Mouse (Mus musculus) right cerebral cortex, postnatal 14 days (tissue): Measurements from ENCODE around the gene Ctu2.
A peak's percentile ranks its signal among the peaks of the same experiment; 100 is the strongest.

Experiments used
- DNase-seq: peaks from one replicate; pipeline ENCODE4 v3.0.0; 2022

The Ctu2 gene

DNA sequence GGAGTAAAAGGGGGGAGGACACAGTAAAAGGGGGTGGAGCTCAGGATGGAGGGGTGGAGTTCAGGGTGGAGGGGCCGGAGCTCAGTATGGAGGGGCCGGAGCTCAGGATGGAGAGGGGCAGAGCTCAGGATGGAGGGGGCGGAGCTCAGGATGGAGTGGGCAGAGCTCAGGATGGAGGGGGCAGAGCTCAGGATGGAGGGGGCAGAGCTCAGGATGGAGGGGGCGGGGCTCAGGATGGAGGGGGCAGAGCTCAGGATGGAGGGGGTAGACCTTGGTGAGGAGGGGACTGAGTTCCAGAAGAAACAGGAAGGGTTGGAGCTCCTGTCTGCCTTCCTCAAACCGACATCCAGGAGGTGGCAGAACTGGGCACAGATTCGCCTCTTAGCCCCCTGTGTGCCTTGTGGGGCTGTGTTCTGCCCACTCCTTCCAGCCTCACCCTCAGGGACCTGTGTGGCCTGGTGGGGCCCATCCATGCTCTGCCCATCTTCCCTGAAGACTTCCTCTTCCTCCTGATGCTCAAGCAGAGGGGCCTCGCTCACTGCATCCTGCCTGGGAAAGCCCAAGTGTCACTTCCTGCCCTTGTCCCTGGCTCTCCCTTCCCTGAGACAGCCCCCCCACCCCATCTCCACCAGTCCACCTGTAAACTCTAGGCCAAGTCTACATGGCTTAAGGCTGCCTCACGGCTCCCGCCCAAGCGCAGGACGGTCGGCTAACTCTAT lies 21.2 kb downstream of the Ctu2 start:
- DNase-seq: no peak

DNA sequence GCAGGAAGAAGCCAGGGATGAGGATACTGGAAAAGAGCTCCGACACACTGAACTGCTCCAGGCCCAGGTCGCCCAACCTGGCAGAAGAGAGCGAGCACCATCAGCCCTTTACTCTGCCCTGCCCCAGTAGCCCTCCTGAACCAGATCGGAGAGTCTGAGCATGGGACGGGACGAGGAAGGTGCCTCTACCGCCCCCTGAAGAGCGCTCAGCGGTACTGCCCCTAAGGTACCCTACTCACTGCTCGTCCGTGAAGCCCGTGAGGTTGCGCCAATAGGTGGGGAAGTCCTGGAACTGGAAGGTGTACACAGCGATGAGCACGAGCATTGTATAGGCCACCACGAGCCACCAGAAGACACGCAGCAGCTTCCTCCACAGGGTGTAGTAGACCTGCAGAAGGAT lies 22.0 kb downstream of the Ctu2 start:
- no peak for DNase-seq

GRCm38 (mm10) chr8:122500856-122501255 lies 24.9 kb downstream of the Ctu2 start:
- peak; percentile 74 for DNase-seq

GRCm38 (mm10) chr8:122511552-122511951 lies 35.6 kb downstream of the Ctu2 start:
- DNase-seq: no peak

GRCm38 (mm10) chr8:122512392-122512791 lies 36.4 kb downstream of the Ctu2 start:
- DNase-seq: no peak

DNA sequence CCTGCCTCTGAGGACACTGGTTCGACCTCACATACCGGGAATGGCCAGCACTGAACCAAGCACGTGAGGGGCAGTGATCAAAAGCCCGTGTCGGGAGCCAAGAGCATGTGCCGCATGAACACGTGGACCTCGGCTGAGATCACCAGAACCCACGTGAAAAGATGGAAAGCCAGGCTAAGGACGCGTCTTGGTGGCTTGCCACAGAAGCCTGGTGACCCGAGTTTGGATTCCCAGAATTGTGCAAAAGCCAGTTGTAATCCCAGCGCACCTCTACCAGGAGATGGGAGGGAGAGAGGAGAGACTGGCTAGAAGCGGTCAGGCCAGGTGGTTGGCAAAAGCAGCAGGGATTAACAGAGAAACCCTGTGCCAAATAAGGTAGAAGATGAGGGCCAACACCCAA lies 39.8 kb downstream of the Ctu2 start:
- DNase-seq: no peak

DNA sequence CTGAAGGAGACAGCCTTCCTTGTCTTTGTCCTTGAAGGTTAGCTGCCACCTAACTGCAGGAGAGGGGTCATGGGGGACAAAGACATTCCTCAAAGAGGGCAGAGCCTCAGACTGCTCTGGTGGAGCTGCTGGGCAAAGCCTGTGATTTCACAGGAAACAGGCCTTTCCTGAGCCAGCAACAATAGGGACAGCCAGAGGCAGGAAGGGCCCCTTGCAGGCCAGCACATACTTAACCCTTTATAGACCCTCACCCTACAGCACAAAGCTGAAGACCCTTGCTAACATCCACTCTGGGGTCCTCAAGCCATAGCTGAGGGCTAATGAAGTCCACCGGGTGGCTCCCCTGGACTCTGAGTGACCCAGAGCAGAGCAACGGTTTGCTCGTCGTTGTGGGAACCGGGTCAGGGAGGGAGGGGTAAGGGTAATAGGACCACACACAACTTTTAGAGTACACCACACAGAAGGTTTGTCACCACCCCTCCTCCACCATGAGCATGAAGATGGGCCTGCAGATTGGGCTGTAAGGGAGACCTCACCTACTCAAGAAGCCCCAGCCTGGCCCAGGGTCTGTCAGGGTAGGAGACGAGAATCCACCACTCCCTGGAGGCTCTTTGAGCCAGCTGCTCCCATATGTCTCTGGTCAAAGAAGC lies 41.7 kb downstream of the Ctu2 start:
- DNase-seq: no peak

DNA sequence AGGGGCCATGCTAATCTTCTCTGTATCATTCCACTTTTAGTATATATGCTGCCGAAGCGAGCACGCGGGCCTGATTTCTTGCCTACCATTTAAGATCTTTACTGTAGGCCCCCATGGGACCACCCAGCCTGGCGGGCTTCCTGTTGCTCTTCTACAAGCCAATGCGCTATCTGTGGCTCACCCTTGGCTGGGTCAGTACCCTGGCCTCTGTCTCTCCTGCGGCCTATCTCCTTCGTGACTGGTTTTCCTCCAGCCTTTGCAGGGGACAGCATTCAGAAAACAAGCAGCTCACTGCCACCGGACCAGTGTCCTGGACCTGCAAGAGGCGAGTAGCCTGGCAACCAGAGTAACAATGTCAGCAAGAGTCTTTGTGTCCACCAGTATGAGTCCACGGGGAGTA lies 44.7 kb downstream of the Ctu2 start:
- no peak for DNase-seq

GRCm38 (mm10) chr8:122522796-122523651 lies 47.1 kb downstream of the Ctu2 start:
- no peak for DNase-seq

DNA sequence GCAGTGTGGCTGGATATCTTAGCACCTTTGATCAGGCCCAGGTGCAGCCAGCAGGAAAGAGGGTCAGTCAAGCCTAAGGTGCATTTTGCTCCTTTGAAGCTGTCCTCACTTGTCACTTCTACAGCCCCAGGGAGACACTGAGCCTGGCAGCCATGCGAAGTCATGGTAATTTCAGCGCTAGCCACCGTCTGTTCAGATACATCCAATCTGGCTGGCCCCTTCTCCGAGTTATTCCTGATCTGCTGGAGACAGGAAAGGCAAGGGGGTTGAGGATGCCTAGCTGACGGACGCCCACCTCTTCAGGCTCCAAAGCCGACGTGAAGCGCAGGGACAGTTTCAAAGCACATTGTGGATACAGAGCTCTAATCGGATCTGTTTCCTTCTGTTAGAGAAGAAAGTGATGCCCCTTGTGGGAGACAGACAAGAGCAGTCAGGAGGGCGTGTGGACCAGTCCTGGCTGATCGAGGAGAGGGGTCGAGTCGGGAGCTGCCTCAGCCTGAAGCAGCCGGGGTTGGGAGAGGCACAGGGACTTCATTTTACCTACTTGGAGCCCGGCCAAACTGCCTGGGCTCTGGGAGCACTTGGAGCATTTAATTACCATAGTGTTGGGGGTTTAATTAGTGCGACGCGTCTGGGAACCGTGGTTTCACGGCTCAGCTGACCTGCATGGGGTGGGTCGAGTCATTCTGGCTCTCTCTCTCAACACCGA lies 47.9 kb downstream of the Ctu2 start:
- DNase-seq: peak; percentile 40

DNA sequence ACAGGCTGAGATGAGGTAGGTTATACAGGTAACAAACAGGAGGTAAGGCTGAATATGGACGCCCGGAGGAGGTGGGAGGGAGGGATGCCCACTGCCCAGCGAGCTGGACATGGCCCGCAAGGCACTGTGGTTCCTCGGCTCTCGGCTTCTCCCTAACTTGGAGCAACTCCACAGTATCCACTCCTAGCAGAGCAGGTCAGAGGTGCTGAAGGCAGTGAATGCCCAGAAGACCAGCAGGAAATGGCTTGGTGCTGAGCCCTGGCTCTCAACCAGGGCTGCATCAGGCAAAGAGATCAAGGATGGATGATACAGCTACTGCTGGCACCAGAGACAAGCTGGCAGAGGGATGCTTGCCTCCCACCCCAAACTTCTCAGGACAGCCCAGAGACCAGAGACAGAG lies 48.6 kb downstream of the Ctu2 start:
- no peak for DNase-seq

DNA sequence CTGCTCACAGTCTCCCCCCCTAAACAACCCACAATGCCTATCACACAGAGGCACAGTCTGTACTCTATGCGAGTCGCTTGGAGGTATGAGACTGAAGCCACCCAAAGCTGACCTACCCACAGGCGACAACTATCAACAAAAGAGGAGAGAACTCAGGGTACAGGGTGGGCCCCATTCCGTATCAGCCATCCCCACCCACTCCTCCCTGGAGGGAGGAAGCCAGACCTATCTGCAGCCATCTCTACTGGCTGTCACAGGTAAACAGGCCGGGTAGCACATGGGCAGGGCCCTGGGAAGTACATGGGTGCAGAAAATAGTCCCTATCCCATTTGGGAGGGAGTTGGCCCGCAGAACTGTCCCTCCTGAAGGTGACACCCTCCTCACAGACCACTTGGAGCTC lies 49.1 kb downstream of the Ctu2 start:
- no peak for DNase-seq

DNA sequence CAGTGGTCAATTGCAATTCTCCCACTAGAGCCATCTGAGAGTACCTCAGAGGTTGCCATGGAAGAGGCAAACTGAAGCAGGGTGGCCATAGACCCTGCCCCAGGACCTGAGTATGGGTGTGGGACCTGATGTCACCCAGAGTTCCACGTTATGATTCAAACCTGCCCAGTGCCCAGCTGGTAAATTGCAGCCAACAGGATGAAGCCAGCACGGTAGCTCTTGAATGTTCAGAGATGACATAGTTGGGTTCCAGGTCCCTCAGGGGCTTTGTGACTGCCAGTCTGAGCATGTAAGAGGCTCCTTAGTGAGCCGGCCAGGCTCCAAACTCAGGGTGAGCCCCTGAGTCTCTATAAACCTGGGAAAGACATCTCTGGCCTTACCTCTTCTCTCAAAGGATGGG lies 50.1 kb downstream of the Ctu2 start:
- no peak for DNase-seq

GRCm38 (mm10) chr8:122526526-122527170 lies 50.7 kb downstream of the Ctu2 start:
- no peak for DNase-seq

- no peak for DNase-seq
Observed at GRCm38 (mm10) chr8:122527937-122528336, 52.0 kb downstream of the Ctu2 start.

GRCm38 (mm10) chr8:122529159-122529558 lies 53.2 kb downstream of the Ctu2 start:
- no peak for DNase-seq

DNA sequence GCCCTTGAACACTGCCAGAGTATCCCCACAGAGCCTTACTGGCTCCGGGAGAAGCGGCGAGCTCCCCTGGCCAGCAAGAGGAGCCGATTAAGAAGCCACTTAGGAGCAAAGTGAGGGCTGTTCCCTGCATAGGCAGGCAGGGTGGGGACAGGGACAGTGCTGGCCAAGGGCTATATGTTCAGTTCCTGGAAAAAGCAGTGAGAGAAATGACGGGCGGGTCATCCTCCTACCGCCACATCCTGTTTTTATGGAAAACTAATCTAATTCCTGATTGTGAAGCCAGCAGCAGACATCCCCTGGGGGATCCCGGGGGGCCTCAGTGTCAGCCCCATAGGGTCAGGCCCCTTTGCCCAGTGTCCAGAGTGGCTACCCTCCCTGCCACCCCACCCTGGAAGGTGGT lies 55.4 kb downstream of the Ctu2 start:
- no peak for DNase-seq
